Mouse (Mus musculus) embryonic fibroblast, embryonic 13.5 days (primary cell): Measurements from ENCODE around the gene Psmc5. TPM values are rescaled to one million over a fixed set of nuclear protein-coding genes. Genes with fewer than 3 reads are reported as not detected.
A peak's percentile ranks its signal among the peaks of the same experiment; 100 is the strongest.

Experiments used
- H3K27ac ChIP-seq: 2 replicates; pipeline ENCODE4 v1.5.1; 2012; ENCODE audit warnings: low read length, control low read depth, inconsistent platforms; ENCODE audit not compliant: insufficient read depth
- H3K4me1 ChIP-seq: 2 replicates; pipeline ENCODE4 v1.6.1; 2011; ENCODE audit warnings: low read length; ENCODE audit not compliant: control insufficient read depth, insufficient read depth
- H3K4me3 ChIP-seq: 2 replicates; pipeline ENCODE4 v1.5.1; 2011; ENCODE audit warnings: mild to moderate bottlenecking, control low read depth, low read length; ENCODE audit not compliant: insufficient read depth
- CTCF ChIP-seq: IDR thresholded peaks from 2 replicates; pipeline ENCODE4 v1.5.1; 2011; ENCODE audit warnings: mild to moderate bottlenecking, control low read depth, low read length, moderate library complexity, borderline replicate concordance; ENCODE audit not compliant: insufficient read depth
- POLR2A ChIP-seq: IDR thresholded peaks from 2 replicates; pipeline ENCODE4 v1.6.1; 2011; ENCODE audit warnings: low read depth, mild to moderate bottlenecking, control low read depth, low read length, moderate library complexity
- polyA plus RNA-seq: library from polyadenylated mRNA; stranded (reverse); fragments of >200 nt; gene quantifications from 2 replicates; pipeline ENCODE4 v1.2.4, GENCODE M21; 2011; ENCODE audit warnings: low read depth; ENCODE audit not compliant: missing spikeins, insufficient read length

The Psmc5 gene
- polyA plus RNA-seq, 1 experiment: 141 TPM

DNA sequence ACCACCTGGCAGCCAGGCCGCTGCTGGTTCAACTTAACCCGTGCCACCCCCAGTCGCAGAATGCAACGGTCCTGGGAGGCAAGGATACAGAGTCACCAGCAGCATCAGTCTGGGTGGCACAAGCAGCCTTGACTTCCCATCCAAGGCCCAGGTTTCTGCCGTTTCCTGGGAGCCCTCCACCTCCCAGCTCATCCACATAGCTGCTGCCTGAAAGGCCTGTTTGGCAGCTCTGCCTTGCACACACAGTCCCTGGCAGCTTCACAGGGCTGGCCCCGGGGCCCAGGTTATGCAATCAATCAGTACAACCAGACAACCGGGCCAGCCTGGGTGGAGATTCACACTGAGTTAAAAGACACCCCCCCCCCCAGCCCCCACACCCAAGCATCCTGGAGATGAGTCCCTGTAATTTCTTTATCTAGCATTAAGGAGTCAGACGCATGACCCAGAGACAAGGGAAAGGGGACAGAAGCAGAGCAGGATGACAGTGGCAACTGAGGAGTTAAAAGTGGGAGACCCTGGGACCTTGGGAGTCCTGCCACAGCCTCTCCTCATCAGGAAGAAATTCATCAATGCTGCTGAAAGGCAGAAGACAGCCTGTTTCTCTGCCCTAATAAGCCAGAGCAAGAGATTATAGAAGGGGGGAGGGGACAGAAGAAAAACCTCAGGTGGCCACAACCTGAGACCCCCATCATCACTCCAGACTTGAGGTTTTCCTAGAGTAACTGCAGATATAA lies 12.5 kb downstream of the Psmc5 start:
- Histone ChIP-seq H3K27ac (peak overlapping the region; percentile 37), H3K4me1 (peaks cover 5% of the 10 kb centered on the region; the same call in 1 of the 2 replicates), H3K4me3 (no peak overlapping the region)
- TF ChIP-seq CTCF: no peak
- no peak for TF ChIP-seq POLR2A

DNA sequence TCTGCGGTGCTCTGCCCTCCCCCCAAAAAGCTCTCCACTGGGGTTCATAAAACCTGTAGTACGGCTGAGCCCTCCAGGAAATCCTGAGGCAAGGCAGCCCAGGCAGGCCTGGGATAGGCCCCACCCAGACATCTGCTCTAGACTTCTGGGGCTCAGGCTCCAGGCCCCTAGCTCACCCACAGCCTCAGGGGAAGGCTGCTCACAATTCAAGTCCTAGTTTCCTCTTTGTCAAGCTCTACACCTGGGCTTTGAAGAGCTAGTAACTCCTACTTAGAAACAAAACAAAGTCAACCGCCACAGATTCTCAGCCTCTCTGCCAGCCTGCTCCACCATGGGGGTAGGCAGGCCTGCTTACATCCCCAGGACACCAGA lies 13.1 kb downstream of the Psmc5 start:
- TF ChIP-seq POLR2A: no peak
- TF ChIP-seq CTCF: no peak
- Histone ChIP-seq H3K4me1 (peaks cover 5% of the 10 kb centered on the region; the same call in 1 of the 2 replicates), H3K27ac (peak overlapping the region; percentile 37), H3K4me3 (no peak overlapping the region)

DNA sequence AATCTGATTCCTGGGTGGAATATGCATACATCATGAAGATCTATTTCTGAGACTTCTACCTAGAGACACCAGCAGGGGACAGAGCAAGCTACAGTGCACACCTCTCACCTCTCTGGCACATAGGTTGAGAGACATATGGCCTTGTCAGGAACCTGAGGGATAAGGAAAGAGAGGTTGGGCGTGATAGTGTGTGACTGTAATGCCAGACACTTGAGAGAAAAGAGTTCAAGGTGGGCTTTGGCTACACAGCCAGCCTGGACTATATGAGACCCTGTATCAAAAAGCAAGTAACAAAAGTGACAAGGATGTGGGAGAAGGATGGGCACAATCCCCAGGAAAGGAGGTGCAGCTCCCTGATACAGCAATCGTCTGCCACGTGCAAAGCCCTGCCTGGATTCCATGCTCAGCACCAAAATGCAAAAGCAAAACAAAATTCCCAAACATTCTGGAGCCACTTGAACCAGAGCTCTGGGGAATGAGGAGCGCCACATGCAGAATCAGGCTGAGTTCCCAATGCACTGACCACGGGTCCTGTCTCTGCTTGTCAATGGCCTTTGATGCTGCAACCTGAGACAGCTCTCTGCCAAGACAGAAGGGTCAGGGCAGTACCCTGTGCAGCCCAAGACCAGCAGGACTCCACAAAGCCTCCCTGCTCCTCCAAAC lies 15.3 kb downstream of the Psmc5 start:
- Histone ChIP-seq H3K4me3 (peak overlapping the region; percentile 86), H3K4me1 (peaks cover 5% of the 10 kb centered on the region; the same call in 1 of the 2 replicates), H3K27ac (0 out of 2 replicates have a peak overlapping the region, but pooled peaks have one; percentile 7)
- no peak for TF ChIP-seq CTCF
- TF ChIP-seq POLR2A: no peak

DNA sequence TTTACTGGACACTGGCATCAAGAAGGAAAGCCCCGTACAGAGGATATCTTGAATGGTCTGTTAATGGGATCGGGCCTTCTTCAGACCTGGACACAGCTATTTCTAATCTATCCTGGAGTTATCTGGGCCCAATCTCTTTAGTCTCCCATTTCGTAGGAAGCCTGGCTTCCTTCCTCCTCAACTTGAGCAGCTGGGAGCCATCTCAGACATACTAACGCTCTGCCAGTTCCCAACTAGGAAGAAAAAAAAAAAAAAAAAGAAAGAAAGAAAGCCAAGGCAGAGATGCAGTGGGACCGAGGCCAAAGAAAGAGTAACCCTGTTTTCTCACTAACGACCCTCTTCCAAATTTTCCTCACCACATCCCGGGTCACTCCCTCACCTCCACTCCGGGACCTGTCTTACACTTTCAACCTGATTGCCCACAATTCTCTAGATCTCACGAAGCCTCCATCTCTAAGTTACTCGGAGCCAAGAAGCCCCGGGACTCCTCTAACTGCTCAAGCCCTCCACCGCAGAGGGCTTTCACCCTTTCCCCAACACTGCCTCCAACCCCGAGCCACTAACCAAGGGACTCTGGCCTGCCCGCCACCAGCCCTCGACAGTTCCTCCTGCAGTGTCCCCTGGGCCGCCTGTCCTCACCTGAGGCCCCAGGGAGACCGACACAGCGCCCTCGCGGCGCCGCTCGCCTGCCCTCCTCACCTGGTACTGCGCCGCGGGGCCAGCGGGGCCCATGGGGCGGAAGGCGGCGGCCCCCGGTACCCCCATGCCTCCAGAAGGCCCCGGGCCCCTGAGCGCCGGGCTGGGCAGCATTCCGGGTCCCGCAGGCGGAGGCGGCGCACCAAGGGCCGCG lies 16.1 kb downstream of the Psmc5 start:
- peaks cover 5% of the 10 kb centered on the region; the same call in 1 of the 2 replicates for H3K4me1 ChIP-seq

DNA sequence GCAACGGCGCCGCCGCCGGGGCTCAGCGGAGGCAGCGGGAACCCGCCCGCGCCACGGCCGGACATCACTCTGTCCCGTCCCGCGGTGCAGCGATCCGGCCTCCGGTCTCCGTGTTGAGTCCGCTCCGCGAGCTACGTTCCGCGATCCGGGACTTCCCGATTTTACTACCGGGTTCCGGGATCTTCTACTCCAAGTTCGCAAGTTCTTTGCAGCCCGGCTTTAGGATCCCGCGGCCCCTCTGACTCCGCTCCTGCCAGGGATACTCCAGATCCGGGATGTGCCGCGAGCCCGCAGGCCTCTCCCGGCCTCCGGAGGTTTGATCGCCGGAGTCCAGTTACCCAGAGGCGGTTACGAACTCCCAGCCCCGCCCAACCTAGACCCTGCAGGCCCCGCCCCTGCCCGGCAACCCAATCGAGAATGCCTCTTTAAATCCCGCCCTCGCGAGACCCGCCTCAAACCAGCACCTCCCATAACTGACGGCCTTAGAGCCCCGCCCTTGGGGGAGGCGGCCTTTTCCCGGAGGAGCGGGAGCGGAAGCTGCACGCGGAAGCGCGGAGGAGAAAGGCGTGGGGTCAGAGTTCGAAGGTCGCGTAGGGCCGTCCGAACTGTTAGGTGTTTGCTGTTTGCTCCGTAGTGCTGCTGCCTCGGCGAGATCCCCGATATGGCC lies 16.8 kb downstream of the Psmc5 start, which contains the start of gene Smarcd2:
Gene Smarcd2 (minus strand): TSS at position 329 of the 667 bp plus-strand sequence.
- TF ChIP-seq POLR2A (peak; percentile 77), CTCF (no peak)
- H3K27ac ChIP-seq: peak within 1 kb of the TSS; percentile 79
- H3K4me3 ChIP-seq: peak within 1 kb of the TSS; percentile 86
- H3K4me1 ChIP-seq: peaks cover 5% of the 10 kb centered on the region; the same call in 1 of the 2 replicates

More for the DNA sequence above, 16.1 kb downstream of the Psmc5 start:
- TF ChIP-seq POLR2A (no peak), CTCF (no peak)
- H3K27ac ChIP-seq: peak overlapping the region; percentile 79
- peak overlapping the region; percentile 86 for H3K4me3 ChIP-seq

DNA sequence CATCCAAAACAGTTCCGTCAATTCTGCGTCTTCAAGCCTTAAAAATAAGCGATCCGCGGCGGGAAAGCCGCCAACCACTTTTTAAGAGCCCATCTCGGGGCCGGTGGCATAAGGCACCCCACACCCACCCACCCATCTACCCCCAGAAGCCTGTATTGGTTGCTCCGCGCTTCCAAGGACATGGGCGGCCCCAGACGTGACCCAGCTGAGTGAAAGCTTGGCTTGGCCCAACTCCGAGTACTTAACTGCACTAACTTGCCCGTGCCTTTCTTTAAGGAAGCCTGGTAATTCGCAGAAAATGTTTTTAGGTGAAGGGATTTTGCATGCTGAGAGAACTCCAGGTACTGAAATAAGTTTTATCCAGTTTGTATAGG lies 17.3 kb downstream of the Psmc5 start:
- peaks cover 5% of the 10 kb centered on the region; the same call in 1 of the 2 replicates for H3K4me1 ChIP-seq

DNA sequence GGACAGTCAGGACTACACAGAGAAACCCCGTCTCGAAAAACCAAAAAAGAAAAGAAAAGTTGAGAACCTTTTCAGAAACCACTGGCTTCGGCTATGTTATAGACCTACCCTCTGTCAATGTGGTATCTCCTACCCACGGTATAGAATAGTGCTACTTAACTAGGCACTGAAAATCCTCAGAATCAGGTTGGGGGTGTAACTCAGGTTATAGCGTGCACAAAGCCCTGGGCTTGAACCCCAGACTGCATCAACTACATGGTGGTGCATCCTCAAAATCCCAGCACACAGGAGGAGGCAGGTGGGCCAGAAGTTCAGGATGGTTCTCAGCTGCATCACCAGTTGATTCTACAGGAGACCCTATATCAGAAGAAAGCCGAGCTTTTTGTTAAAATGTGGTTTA lies 17.9 kb downstream of the Psmc5 start:
- Histone ChIP-seq H3K4me1 (peaks cover 5% of the 10 kb centered on the region; the same call in 1 of the 2 replicates), H3K4me3 (0 out of 2 replicates have a peak overlapping the region, but pooled peaks have one; percentile 27), H3K27ac (no peak overlapping the region)
- TF ChIP-seq POLR2A: no peak
- no peak for TF ChIP-seq CTCF

More for the DNA sequence above, 17.3 kb downstream of the Psmc5 start:
- peak overlapping the region; percentile 27 for H3K4me3 ChIP-seq
- TF ChIP-seq CTCF: no peak
- TF ChIP-seq POLR2A: no peak
- no peak overlapping the region for H3K27ac ChIP-seq

DNA sequence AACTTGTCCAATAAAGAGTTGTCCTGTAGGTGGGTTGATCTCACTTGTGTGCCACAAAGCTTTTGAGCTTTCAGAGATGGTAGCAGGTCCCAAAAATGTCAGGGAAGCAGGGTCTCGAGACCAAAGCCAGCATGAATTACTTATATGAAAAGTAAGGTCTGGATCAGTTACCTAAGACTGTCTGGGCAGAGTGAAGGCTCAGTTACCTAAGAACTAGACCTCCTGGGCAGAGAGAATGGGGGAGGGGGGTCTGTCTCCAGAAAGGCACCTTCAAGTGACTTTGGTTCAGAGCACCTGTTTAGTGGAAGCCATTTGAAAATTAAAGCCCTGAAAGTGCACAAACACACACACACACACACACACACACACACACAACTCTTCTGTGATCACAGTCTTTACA lies 18.4 kb downstream of the Psmc5 start:
- Histone ChIP-seq H3K4me3 (no peak overlapping the region), H3K27ac (no peak overlapping the region), H3K4me1 (0 out of 2 replicates have a peak, but pooled peaks cover 3% of the 10 kb centered on the region)
- no peak for TF ChIP-seq CTCF
- no peak for TF ChIP-seq POLR2A

DNA sequence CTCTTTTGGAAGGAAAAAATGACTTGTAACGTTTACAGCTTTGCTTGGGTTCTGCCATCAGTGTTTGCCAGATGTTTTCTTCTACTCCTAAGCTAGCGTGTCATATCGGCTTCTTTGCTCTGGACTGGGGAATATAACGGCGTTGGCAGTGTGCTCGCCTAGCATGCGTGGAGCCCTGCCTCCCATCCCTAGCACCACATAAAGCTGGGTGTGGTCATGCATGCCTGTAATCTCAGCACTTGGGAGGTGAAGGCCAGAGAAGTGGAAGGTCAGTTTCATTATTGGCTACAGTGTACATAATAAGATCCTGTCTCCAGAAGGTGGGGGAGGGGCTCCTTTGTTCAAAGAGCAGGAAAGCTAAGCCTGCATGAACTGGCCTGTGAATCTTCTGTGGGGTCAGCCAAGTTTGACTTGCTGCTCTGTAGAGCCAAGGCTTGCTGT lies 19.0 kb downstream of the Psmc5 start:
- H3K4me1 ChIP-seq: 0 out of 2 replicates have a peak, but pooled peaks cover 3% of the 10 kb centered on the region
- TF ChIP-seq CTCF: no peak
- TF ChIP-seq POLR2A: no peak
- no peak overlapping the region for H3K27ac ChIP-seq
- no peak overlapping the region for H3K4me3 ChIP-seq
